Mouse (Mus musculus) cerebellum, adult 11-12 months (tissue): ENCODE data around the gene Gm10722.
"Not testable (repeated sequence)": the region's sequence is repeated elsewhere in the genome, so short reads cannot be mapped to it uniquely, and the experiment has no call there.

Experiments used
- DNase-seq: peaks from one replicate; pipeline ENCODE4 v3.0.0; 2022

The Gm10722 gene

GRCm38 (mm10) chr9:3000445-3000972 is at the start of gene Gm10722:
TSS of gene Gm10722 (plus strand) at chr9:3000922.
- DNase-seq: peak; percentile 6

- DNase-seq: peak; percentile 4
Observed at GRCm38 (mm10) chr9:3001006-3001405, 284 bp downstream of the Gm10722 start.

- peak; percentile 81 for DNase-seq
Observed at GRCm38 (mm10) chr9:3001948-3002659, 1.4 kb downstream of the Gm10722 start.

- not testable (repeated sequence) for DNase-seq
Observed at GRCm38 (mm10) chr9:3002794-3003396, 2.2 kb downstream of the Gm10722 start, which contains the start of gene Gm11168. TSS of gene Gm11168 (plus strand) at chr9:3003346.

GRCm38 (mm10) chr9:3006179-3006578 is 5.5 kb downstream of the Gm10722 start:
- DNase-seq: not testable (repeated sequence)

GRCm38 (mm10) chr9:3006636-3007035 is 5.9 kb downstream of the Gm10722 start:
- peak; percentile 89 for DNase-seq

GRCm38 (mm10) chr9:3007272-3007671 is 6.5 kb downstream of the Gm10722 start:
- not testable (repeated sequence) for DNase-seq

GRCm38 (mm10) chr9:3009331-3009730 is 8.6 kb downstream of the Gm10722 start:
- DNase-seq: not testable (repeated sequence)

GRCm38 (mm10) chr9:3012054-3012621 is 11.4 kb downstream of the Gm10722 start:
- not testable (repeated sequence) for DNase-seq

- DNase-seq: not testable (repeated sequence)
Observed at GRCm38 (mm10) chr9:3012733-3013279, 12.1 kb downstream of the Gm10722 start, which contains the start of gene Gm10721. TSS of gene Gm10721 (plus strand) at chr9:3013140.

- DNase-seq: not testable (repeated sequence)
Observed at GRCm38 (mm10) chr9:3015354-3015753, 14.6 kb downstream of the Gm10722 start, which contains the start of gene Gm10720. TSS of gene Gm10720 (plus strand) at chr9:3015654.

GRCm38 (mm10) chr9:3015896-3016295 is 15.2 kb downstream of the Gm10722 start:
- not testable (repeated sequence) for DNase-seq

- DNase-seq: not testable (repeated sequence)
Observed at GRCm38 (mm10) chr9:3017108-3017507, 16.4 kb downstream of the Gm10722 start, which contains the start of gene Gm10719. TSS of gene Gm10719 (plus strand) at chr9:3017408.

GRCm38 (mm10) chr9:3018944-3019343 is 18.2 kb downstream of the Gm10722 start:
- peak; percentile 18 for DNase-seq

GRCm38 (mm10) chr9:3019835-3020727 is 19.4 kb downstream of the Gm10722 start:
- peak; percentile 9 for DNase-seq

GRCm38 (mm10) chr9:3022316-3023008 is 21.7 kb downstream of the Gm10722 start:
- DNase-seq: peak; percentile 32

GRCm38 (mm10) chr9:3023312-3023984 is 22.7 kb downstream of the Gm10722 start, which contains the start of gene Gm10718:
TSS of gene Gm10718 (plus strand) at chr9:3023547.
- DNase-seq: peak; percentile 11

GRCm38 (mm10) chr9:3023985-3024648 is 23.4 kb downstream of the Gm10722 start:
- peak; percentile 89 for DNase-seq

- DNase-seq: peak; percentile 8
Observed at GRCm38 (mm10) chr9:3024912-3025467, 24.3 kb downstream of the Gm10722 start, which contains the start of gene Gm10717. TSS of gene Gm10717 (plus strand) at chr9:3025417.

GRCm38 (mm10) chr9:3025653-3026052 is 24.9 kb downstream of the Gm10722 start:
- peak; percentile 32 for DNase-seq
